Mouse (Mus musculus) embryonic fibroblast, embryonic 13.5 days (primary cell): ENCODE measurements around the gene Zdhhc20.

ENCODE experiments used
- CTCF ChIP-seq: IDR thresholded peaks from 2 replicates; pipeline ENCODE4 v1.5.1; 2011; ENCODE audit warnings: mild to moderate bottlenecking, control low read depth, low read length, moderate library complexity, borderline replicate concordance; ENCODE audit not compliant: insufficient read depth
- POLR2A ChIP-seq: IDR thresholded peaks from 2 replicates; pipeline ENCODE4 v1.6.1; 2011; ENCODE audit warnings: low read depth, mild to moderate bottlenecking, control low read depth, low read length, moderate library complexity

DNA sequence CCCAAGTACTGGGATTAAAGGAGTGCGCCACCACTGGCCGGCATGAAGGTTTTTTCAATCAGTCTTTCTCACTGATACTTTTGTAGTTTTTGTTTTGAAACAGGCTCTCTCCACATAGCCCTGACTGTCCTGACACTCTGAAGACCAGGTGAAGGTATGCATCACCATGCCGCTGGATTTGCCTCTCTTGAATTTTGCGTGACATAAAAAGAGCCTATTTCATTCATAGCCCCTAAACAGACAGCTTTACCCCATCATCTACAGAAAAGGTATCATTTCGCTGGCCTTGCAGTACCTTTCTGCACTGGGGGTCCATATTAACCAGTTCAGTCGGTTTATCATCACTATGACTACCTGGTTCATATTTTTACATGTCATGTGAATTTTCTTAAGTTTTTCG, 92.5 kb downstream of the Zdhhc20 start:
- TF ChIP-seq CTCF (no peak), POLR2A (no peak)
